Mouse (Mus musculus) central nervous system, embryonic 14 days (tissue): Measurements from ENCODE around the gene Srek1ip1. TPM values are rescaled to one million over a fixed set of nuclear protein-coding genes. Genes with fewer than 3 reads are reported as not detected.

Source experiments
- polyA plus RNA-seq: library from polyadenylated mRNA; depleted of rRNA; stranded (reverse); fragments of >200 nt; gene quantifications from 2 replicates; pipeline ENCODE4 v1.2.3, GENCODE M21; 2012; rRNA removed

Srek1ip1 gene
- polyA plus RNA-seq: 19.6 and 20.1 TPM in 2 replicates

DNA sequence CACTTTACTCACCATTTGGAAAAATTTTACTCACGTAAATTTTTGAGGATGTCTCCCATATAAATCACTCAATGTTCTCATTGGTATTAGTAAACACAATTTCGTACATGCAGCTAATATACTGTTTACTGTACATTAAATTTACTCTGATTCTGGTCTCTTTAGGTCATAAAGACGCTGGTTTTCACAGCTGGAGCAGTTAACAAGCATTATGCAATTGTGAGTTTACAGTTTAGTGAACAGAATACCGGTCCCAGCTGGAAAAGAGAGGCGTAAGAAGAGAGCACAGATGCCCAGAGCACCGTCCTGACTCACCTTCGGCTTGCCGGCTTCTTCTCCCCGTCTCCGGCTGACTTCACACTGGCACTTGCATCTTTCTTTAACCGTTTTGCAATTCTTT is at the start of gene Srek1ip1:
Gene Srek1ip1 (plus strand): TSS at position 301 of the 400 bp plus-strand sequence.

DNA sequence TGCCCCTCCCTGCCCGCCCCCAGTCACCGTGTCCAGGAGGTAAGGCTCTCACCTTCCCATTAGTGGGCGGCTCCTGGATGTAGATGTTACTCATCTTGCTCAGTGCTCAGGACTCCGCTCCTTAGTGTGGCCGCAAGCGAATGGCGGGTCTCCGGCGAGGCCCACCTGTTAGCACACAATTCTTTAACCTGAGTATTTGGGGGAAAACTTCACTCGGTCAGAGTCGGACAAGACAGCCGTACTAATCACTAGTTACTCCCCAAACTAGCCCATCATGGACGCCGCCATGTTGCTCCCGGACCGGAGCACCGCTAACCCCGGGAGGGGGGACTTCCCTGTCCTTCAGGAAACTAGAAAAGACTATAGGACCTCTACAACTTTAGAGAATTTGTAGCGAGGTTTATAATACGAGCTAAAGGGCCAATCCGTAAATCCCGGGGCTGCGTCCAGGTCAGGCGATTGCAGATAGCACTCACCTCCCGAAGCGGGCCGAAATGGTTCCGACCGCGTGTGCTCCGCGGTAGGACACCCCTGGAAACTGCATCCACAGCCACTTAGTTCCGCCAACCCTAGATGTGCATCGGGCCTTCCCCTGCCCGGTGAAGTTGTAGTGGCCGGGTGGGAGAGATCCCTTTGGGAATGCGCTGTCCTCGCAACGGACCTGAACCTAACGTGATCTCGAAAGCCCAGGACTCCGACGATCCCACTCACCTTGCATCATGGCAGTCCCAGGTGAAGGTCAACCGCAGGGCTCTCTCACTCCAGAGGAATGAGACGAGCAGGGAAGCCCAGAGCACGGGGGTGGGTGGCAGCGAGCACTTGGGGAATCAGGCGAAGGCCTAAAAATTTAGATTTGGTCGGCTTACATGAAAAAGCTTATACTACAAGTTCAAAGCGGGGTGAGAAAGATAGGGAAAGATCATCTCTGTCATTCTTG is 24.6 kb downstream of the Srek1ip1 start, which contains the start of gene Cwc27:
Gene Cwc27 (minus strand): TSS at position 508 of the 937 bp plus-strand sequence.

DNA sequence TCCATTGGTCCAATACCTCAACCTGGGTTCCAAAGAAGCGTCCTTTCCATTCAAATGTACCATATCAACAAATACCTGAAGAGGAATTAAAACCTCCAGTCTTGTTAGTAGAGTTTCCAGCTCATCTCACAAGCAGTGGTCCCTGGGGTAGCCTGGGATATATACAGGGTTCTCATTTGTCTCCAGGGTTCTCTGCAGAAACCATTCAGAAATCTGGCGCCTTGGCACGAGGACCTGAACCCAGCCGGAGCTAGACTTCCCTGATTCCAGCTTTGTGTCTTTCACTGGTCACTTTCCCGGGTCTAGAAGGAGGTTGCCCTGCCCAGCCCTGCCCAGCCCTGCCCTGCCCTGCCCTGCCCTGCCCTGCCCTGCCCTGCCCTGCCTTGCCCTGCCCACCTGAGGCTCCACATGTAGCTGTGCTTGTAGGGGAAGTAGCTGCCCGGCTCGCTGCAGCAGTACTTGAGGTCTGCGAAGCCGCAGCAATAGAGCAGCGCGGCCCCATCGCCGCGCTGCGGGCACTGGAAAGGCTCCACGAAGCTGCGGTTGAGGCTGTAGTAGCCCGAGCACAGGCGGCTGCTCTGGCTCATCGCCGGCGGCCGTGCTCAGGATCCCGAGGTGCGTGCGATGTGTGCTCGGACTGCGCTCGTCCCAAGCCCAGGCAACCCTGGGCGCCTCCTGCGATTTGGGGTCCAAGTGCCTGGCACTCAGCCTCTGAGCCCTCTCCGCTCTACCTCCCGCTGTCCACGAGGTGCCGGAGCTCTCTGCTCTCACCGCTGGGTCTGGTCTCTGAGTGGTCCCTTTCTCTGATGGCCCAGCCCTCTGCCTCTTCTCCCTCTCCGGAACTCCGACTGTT is 71.1 kb downstream of the Srek1ip1 start, which contains the start of gene Shisal2b:
Gene Shisal2b (minus strand): TSS at position 767 of the 853 bp plus-strand sequence.

Other genes starting within 250 kb of the Srek1ip1 start
- gene Cwc27, start 24.7 kb downstream of the Srek1ip1 start, polyA plus RNA-seq: 16.8 and 18.8 TPM in 2 replicates
- 0.50 and 0.88 TPM in 2 replicates for gene Shisal2b, start 71.4 kb downstream of the Srek1ip1 start, polyA plus RNA-seq